Mouse (Mus musculus): ENCODE results near the gene Stk32b. TPM values are rescaled to one million over a fixed set of nuclear protein-coding genes. Genes with fewer than 3 reads are reported as not detected.

Stk32b gene
- polyA plus RNA-seq (2012; rRNA removed; ENCODE audit: low replicate concordance): 0.07 and 0.21 TPM in 2 replicates

GRCm38 (mm10) chr5:37716505-37717372 is at the start of gene Stk32b:
Stk32b (minus strand) TSS chr5:37717171.

GRCm38 (mm10) chr5:37735224-37735623 is 18.3 kb upstream of the Stk32b start, which contains the start of gene Cytl1:
Cytl1 (plus strand) TSS chr5:37735519.

Other genes starting within 250 kb of the Stk32b start
- 16.6 and 22.7 TPM in 2 replicates for gene Cytl1, start 18.3 kb upstream of the Stk32b start, polyA plus RNA-seq (2012; rRNA removed; ENCODE audit: low replicate concordance)
- gene Msx1, start 107.4 kb upstream of the Stk32b start, polyA plus RNA-seq (2012; rRNA removed; ENCODE audit: low replicate concordance): 3.8 and 152 TPM in 2 replicates

Measured in subcutaneous adipose tissue, adult 2 months (tissue).